Mouse (Mus musculus) lung, adult 2 months (tissue): Measurements from ENCODE around the gene Tst.

Source experiments
- CTCF ChIP-seq: fragments of 200-500 bp; IDR thresholded peaks from 2 replicates; pipeline ENCODE4 v1.5.1; 2011; ENCODE audit warnings: mild to moderate bottlenecking, low read length, control low read depth; ENCODE audit not compliant: insufficient read depth
- POLR2A ChIP-seq: fragments of 200-500 bp; IDR thresholded peaks from 2 replicates; pipeline ENCODE4 v1.6.1; 2011; ENCODE audit warnings: low read depth, mild to moderate bottlenecking, control low read depth, low read length, borderline replicate concordance; ENCODE audit errors: extremely low read depth

DNA sequence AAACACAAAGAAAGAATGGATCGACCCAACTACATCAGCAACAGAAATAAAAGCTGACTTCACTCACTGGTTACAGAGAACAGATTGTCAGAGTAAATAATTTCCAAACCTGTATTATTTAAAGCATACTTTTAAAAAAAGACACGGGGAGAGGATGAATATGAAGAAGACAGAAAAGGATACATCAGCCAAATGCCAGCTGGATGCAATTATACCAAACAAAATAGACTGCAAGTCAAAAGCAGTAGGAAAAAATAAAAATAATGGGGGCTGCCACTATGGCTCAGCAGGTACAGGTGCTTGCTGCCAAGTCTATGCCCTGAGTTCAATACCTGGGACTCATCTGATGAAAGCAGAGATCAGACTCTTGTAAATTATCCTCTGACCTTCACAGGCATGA lies 25.5 kb downstream of the Tst start:
- TF ChIP-seq CTCF (no peak), POLR2A (no peak)
